In genomic region chr2:131052043-131052442, GRCm38 (mm10) we compare ENCODE assay signal across 28 mouse cellular contexts. TPM values are rescaled to one million over a fixed set of nuclear protein-coding genes. Genes with fewer than 3 reads are reported as not detected.
A peak's percentile ranks its signal among the peaks of the same experiment; 100 is the strongest.
DNase-seq lines count a peak whose midpoint lies in the region; ATAC-seq and TF ChIP-seq lines count a peak whose summit lies in the region.
"Had no signal": no experiment of that assay in that cellular context is flagged by ENCODE, and none has a peak within 500 bp of the region (broad histone marks: within the 10 kb centered on the region; RNA-seq: fewer than 3 reads in every experiment).

No protein-coding gene starts in this region.

- H3K9ac ChIP-seq in liver, embryonic 12.5 days = no peak overlapping the region
- H3K9ac ChIP-seq: embryonic facial prominence, embryonic 15.5 days; hindbrain, embryonic 15.5 days; midbrain, embryonic 12.5 days had no signal

- no peak overlapping the region for H3K4me2 ChIP-seq in liver, embryonic 12.5 days
- H3K4me2 ChIP-seq: embryonic facial prominence, embryonic 15.5 days; hindbrain, embryonic 15.5 days; midbrain, embryonic 12.5 days had no signal

- peak overlapping the region; percentile 44 for H3K27ac ChIP-seq in bone marrow, adult 2 months (ENCODE audit: control insufficient read depth, insufficient read depth, low read depth, low read length, poor library complexity)
- H3K27ac ChIP-seq in liver, embryonic 12.5 days = no peak overlapping the region
- H3K27ac ChIP-seq: embryonic facial prominence, embryonic 15.5 days; forebrain, embryonic 10.5 days; heart, embryonic 10.5 days; hindbrain, embryonic 15.5 days; kidney, postnatal 0 days; limb, embryonic 10.5 days; macrophage; midbrain, embryonic 12.5 days had no signal

- WGBS in bone marrow, adult 2 months = 71% methylated on average over 5 of the region's 5 CpGs
- 44% methylated on average over 5 of the region's 5 CpGs for WGBS in liver, embryonic 12.5 days (ENCODE audit: insufficient replicate concordance)

- no peak for TF ChIP-seq POLR2A in bone marrow, adult 2 months (IDR thresholded peaks at IDR 0.05; ENCODE audit: borderline replicate concordance, control insufficient read depth, low read depth, low read length)

- H3K27me3 ChIP-seq in liver, embryonic 12.5 days (replicated peaks) = peaks cover 82% of the 10 kb centered on the region

- H3K9me3 ChIP-seq in liver, embryonic 12.5 days (replicated peaks) = no peaks in the 10 kb centered on the region
- H3K9me3 ChIP-seq: embryonic facial prominence, embryonic 15.5 days; forebrain, embryonic 10.5 days; heart, embryonic 10.5 days; hindbrain, embryonic 15.5 days; limb, embryonic 10.5 days; midbrain, embryonic 12.5 days had no signal

- TF ChIP-seq CTCF in bone marrow, adult 2 months (IDR thresholded peaks at IDR 0.05; ENCODE audit: control insufficient read depth, insufficient read depth, low read length) = no peak

- intact Hi-C loops in heart, postnatal 36 days (cut with DNase I) = no loop called here

- H3K4me3 ChIP-seq in bone marrow, adult 2 months (replicated peaks; ENCODE audit: control insufficient read depth, low read depth, low read length) = no peak overlapping the region
- H3K4me3 ChIP-seq in liver, embryonic 12.5 days = no peak overlapping the region
- H3K4me3 ChIP-seq: embryonic facial prominence, embryonic 15.5 days; forebrain, embryonic 10.5 days; heart, embryonic 10.5 days; hindbrain, embryonic 15.5 days; limb, embryonic 10.5 days; midbrain, embryonic 12.5 days had no signal

- H3K4me1 ChIP-seq in bone marrow, adult 2 months (ENCODE audit: control insufficient read depth, insufficient read depth, low read length) = peaks cover 1% of the 10 kb centered on the region; the same call in 1 of the 2 replicates
- peaks cover 52% of the 10 kb centered on the region for H3K4me1 ChIP-seq in liver, embryonic 12.5 days

- peak; percentile 87 for DNase-seq in heart, adult 11 months
- no peak for DNase-seq in heart, postnatal 36 days
- DNase-seq in ovary, postnatal 36 days (ENCODE audit: low spot score) = no peak
- DNase-seq in neural tube, embryonic 10.5 days (ENCODE audit: extremely low spot score, low spot score) = no peak
- DNase-seq: cerebellum, adult 8-10 months; cerebellum, postnatal 36 days; embryo, embryonic 11 days; gastrocnemius, postnatal 36 days; kidney, adult 2 months; retina, postnatal 1 day; right cerebral cortex, postnatal 4 days; thymus, adult 18-20 months had no signal

- ATAC-seq in liver, embryonic 12.5 days = peak; percentile 67
- 0 out of 2 replicates have a peak, but pooled peaks have one; percentile 15 for ATAC-seq in megakaryocyte, adult 5-6 weeks (ENCODE audit: poor library complexity, severe bottlenecking)
- ATAC-seq: CD4-positive, CD25-positive, alpha-beta regulatory T cell, adult 4 months; lung, postnatal 0 days had no signal

- H3K36me3 ChIP-seq in liver, embryonic 12.5 days = no peaks in the 10 kb centered on the region
- H3K36me3 ChIP-seq: embryonic facial prominence, embryonic 15.5 days; forebrain, embryonic 10.5 days; heart, embryonic 10.5 days; hindbrain, embryonic 15.5 days; limb, embryonic 10.5 days; midbrain, embryonic 12.5 days had no signal

RNA-seq across cellular contexts. Expression of gene Gfra4, which starts 9.2 kb away (rescaled TPM):
- 10 to 100 TPM in 1 of 2 experiments, 1 to 10 TPM in 1; 6.9 to 10.4 TPM for total RNA-seq in heart, postnatal 36 days (2021)
- polyA plus RNA-seq in bone marrow, adult 2 months (2011; ENCODE audit: insufficient read depth, insufficient read length, low replicate concordance, missing spikeins) = 2.7 and 5.5 TPM in 2 replicates
- polyA plus RNA-seq in liver, embryonic 12.5 days (2016; fragmentation: Nextera tagmentation; extraction: Ambion mirVana) = 0.86 and 1.6 TPM in 2 replicates
- total RNA-seq in megakaryocyte, adult 5-6 weeks (2015) = not detected in 2 replicates
- not detected in 2 replicates for total RNA-seq in megakaryocyte, adult 5-6 weeks (2017)
- total RNA-seq: hematopoietic stem cell, adult 5-6 weeks; liver, adult 2 months; monocyte, adult 5-6 weeks had no signal
- polyA plus RNA-seq: CD4-positive, CD25-positive, alpha-beta regulatory T cell, adult 4 months had no signal

RNA-seq across cellular contexts. Expression of gene Adam33, which starts 11.6 kb away (rescaled TPM):
- 1 to 10 TPM; 1.7 to 2.2 TPM for total RNA-seq in heart, postnatal 36 days (2021)
- polyA plus RNA-seq in bone marrow, adult 2 months (2011; ENCODE audit: insufficient read depth, insufficient read length, low replicate concordance, missing spikeins) = 34.9 and 47.9 TPM in 2 replicates
- 0.62 and 0.90 TPM in 2 replicates for polyA plus RNA-seq in liver, embryonic 12.5 days (2016; fragmentation: Nextera tagmentation; extraction: Ambion mirVana)
- total RNA-seq in megakaryocyte, adult 5-6 weeks (2015) = not detected in 2 replicates
- total RNA-seq in megakaryocyte, adult 5-6 weeks (2017) = 0.12 and 0.18 TPM in 2 replicates
- total RNA-seq: hematopoietic stem cell, adult 5-6 weeks; monocyte, adult 5-6 weeks had no signal

RNA-seq across cellular contexts. Expression of gene Siglec1, which starts 34.5 kb away (rescaled TPM):
- 1 to 10 TPM; 1.9 to 4.6 TPM for total RNA-seq in heart, postnatal 36 days (2021)
- 3.3 and 6.2 TPM in 2 replicates for polyA plus RNA-seq in bone marrow, adult 2 months (2011; ENCODE audit: insufficient read depth, insufficient read length, low replicate concordance, missing spikeins)
- polyA plus RNA-seq in liver, embryonic 12.5 days (2016; fragmentation: Nextera tagmentation; extraction: Ambion mirVana) = 0.36 and 0.42 TPM in 2 replicates
- 2.3 and 4.2 TPM in 2 replicates for total RNA-seq in megakaryocyte, adult 5-6 weeks (2015)
- 1.1 and 1.5 TPM in 2 replicates for total RNA-seq in megakaryocyte, adult 5-6 weeks (2017)
- total RNA-seq: hematopoietic stem cell, adult 5-6 weeks; monocyte, adult 5-6 weeks had no signal
- polyA plus RNA-seq: CD4-positive, CD25-positive, alpha-beta regulatory T cell, adult 4 months had no signal

Comparison
In these comparisons a context has a peak if more than half of its experiments do, and no peak if none do; other contexts are left out.
1. RNA of gene Gfra4, which starts 9.2 kb away (total RNA-seq): 6.9 to 10.4 TPM in heart, postnatal 36 days; not detected in megakaryocyte, adult 5-6 weeks; every median in the first group is over 4 times any median in the second.